Mouse (Mus musculus) cerebellum, adult (tissue): ENCODE data around the gene Setd4.

Experiments
- ATAC-seq: cut with Nextera tagmentation; 2 replicates; pipeline ENCODE4 v1.9.2; 2017; ENCODE audit warnings: mild to moderate bottlenecking, moderate library complexity, mixed read lengths; ENCODE audit not compliant: insufficient number of reproducible peaks, low FRiP score, low TSS enrichment

Setd4 gene

DNA sequence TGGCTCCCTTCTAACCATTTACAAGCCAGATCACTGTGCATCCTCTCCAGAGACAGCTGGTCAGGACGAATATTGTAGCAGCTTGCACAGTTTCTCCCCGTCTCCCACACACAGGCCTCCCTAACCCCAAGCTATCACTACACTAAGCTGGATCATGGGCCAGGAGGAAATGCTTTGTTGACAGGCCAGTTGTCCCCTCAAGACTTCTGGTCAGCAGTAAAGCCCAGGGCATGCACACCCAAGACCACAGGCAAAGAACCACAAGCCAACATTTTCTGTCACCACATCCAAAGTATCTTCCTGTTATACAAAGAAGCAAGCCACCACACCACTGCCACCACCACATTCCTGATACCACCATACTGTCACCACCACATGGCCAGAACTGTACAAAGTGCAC lies 55.8 kb downstream of the Setd4 start:
- ATAC-seq = no peak

- ATAC-seq = no peak
These were observed 56.7 kb downstream of the Setd4 start for GRCm38 (mm10) chr16:93547122-93547521.

- no peak for ATAC-seq
These were observed 57.4 kb downstream of the Setd4 start for GRCm38 (mm10) chr16:93546354-93546965.

DNA sequence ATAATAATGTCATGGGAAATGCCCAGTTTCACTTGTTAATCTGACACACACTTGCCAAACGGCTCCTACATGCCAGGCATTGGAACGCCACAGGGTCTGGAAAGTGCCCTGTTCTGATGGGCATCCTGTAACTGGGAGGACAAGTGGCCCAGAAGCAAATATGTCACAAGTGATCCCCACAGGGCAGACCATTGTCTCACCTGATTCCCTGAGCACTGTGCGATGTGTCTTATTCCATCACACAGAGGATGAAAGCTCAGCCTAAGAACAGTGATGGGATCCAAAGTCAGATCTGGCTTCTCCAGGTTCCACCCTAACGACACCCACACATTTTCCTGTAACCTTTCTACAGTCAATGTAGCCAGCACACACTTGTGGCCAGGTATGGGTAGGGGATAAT lies 58.9 kb downstream of the Setd4 start:
- no peak for ATAC-seq

DNA sequence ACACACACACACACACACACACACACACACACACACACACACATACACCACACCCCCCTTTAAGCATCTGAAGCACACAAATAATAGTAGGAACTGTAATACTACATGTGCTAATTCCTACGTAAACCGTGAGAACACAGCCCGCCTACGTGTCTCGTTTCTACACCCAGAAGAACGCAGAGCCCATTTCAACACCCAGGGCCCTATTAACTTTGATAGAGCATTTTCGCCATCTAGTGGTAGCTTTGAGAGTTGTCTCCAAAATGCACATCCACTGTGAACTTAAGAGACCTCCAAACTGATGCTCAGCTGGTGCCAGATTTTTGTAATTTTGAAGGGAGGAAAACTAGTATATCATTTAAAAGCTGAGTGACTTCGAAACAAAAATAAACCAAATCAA lies 60.2 kb downstream of the Setd4 start:
- ATAC-seq = 0 out of 2 replicates have a peak, but pooled peaks have one; percentile 40

- no peak for ATAC-seq
These were observed 64.0 kb downstream of the Setd4 start for GRCm38 (mm10) chr16:93539891-93540290.

- no peak for ATAC-seq
These were observed 68.6 kb downstream of the Setd4 start for GRCm38 (mm10) chr16:93535151-93535853.
